14 mouse cellular contexts compared by ENCODE assay signal in genomic region chr16:17085636-17086035, GRCm38 (mm10). TPM values are rescaled to one million over a fixed set of nuclear protein-coding genes. Genes with fewer than 3 reads are reported as not detected.
DNase-seq lines count a peak whose midpoint lies in the region; ATAC-seq and TF ChIP-seq lines count a peak whose summit lies in the region.
"Had no signal": no experiment of that assay in that cellular context is flagged by ENCODE, and none has a peak within 500 bp of the region (broad histone marks: within the 10 kb centered on the region; RNA-seq: fewer than 3 reads in every experiment).

No protein-coding gene starts in this region.

- TF ChIP-seq POLR2A in spleen, adult 2 months (IDR thresholded peaks at IDR 0.05; ENCODE audit: low read depth, low read length): no peak

- H3K4me1 ChIP-seq in spleen, adult 2 months (ENCODE audit: control insufficient read depth, insufficient read depth, insufficient read length): no peaks in the 10 kb centered on the region
- no peaks in the 10 kb centered on the region for H3K4me1 ChIP-seq in stomach, postnatal 0 days (replicated peaks; ENCODE audit: control insufficient read depth, insufficient read depth)
- H3K4me1 ChIP-seq in forebrain, embryonic 13.5 days: no peaks in the 10 kb centered on the region
- H3K4me1 ChIP-seq: embryonic facial prominence, embryonic 13.5 days had no signal

- 0 out of 2 replicates have a peak overlapping the region, but pooled peaks have one; percentile 25 for H3K27ac ChIP-seq in spleen, adult 2 months (ENCODE audit: insufficient read depth, low read length)
- peak overlapping the region; percentile 36; the same call in 1 of the 2 replicates for H3K27ac ChIP-seq in stomach, postnatal 0 days (replicated peaks)
- no peak overlapping the region for H3K27ac ChIP-seq in forebrain, embryonic 13.5 days
- H3K27ac ChIP-seq: embryonic facial prominence, embryonic 13.5 days; heart, adult 2 months had no signal

- H3K9ac ChIP-seq in stomach, postnatal 0 days (ENCODE audit: low read length): no peak overlapping the region
- H3K9ac ChIP-seq in forebrain, embryonic 13.5 days: no peak overlapping the region
- H3K9ac ChIP-seq: embryonic facial prominence, embryonic 13.5 days had no signal

- TF ChIP-seq EP300 in stomach, postnatal 0 days (optimal IDR thresholded peaks at IDR 0.05): no peak

- no peaks in the 10 kb centered on the region for H3K9me3 ChIP-seq in stomach, postnatal 0 days (ENCODE audit: control insufficient read depth, low read length)
- H3K9me3 ChIP-seq in forebrain, embryonic 13.5 days (replicated peaks): no peaks in the 10 kb centered on the region
- H3K9me3 ChIP-seq: embryonic facial prominence, embryonic 13.5 days; megakaryocyte, embryonic 14.5 days had no signal

- no peak for TF ChIP-seq CTCF in spleen, adult 2 months (IDR thresholded peaks at IDR 0.05; ENCODE audit: extremely low read depth, insufficient read depth, insufficient read length, insufficient replicate concordance)
- no peak for TF ChIP-seq CTCF in stomach, postnatal 0 days (IDR thresholded peaks at IDR 0.05; ENCODE audit: low read depth)

- no peak overlapping the region for H3K4me2 ChIP-seq in stomach, postnatal 0 days (replicated peaks; ENCODE audit: low read depth)
- H3K4me2 ChIP-seq in forebrain, embryonic 13.5 days: no peak overlapping the region
- H3K4me2 ChIP-seq: embryonic facial prominence, embryonic 13.5 days had no signal

- WGBS in spleen, adult 2 months: 81% methylated on average over 4 of the region's 4 CpGs
- 72% methylated on average over 4 of the region's 4 CpGs for WGBS in stomach, postnatal 0 days
- WGBS in forebrain, embryonic 13.5 days: 94% methylated on average over 4 of the region's 4 CpGs

- H3K27me3 ChIP-seq in spleen, adult 2 months (ENCODE audit: control insufficient read depth, insufficient read depth, low read length): no peaks in the 10 kb centered on the region
- H3K27me3 ChIP-seq in stomach, postnatal 0 days (ENCODE audit: control insufficient read depth, insufficient read depth, low read length): no peaks in the 10 kb centered on the region
- H3K27me3 ChIP-seq in forebrain, embryonic 13.5 days: no peaks in the 10 kb centered on the region
- H3K27me3 ChIP-seq: embryonic facial prominence, embryonic 13.5 days; megakaryocyte, embryonic 14.5 days had no signal

- peaks cover 41% of the 10 kb centered on the region for H3K36me3 ChIP-seq in spleen, adult 2 months (ENCODE audit: control insufficient read depth, insufficient read depth, low read length)
- H3K36me3 ChIP-seq in stomach, postnatal 0 days (ENCODE audit: control insufficient read depth, insufficient read depth, low read length): peaks cover 38% of the 10 kb centered on the region
- H3K36me3 ChIP-seq in forebrain, embryonic 13.5 days (ENCODE audit: poor library complexity, severe bottlenecking): peaks cover 100% of the 10 kb centered on the region

- intact Hi-C loops in heart, postnatal 10 days (cut with DNase I): no loop called here

- peak; percentile 44; the same call in 1 of the 2 replicates for ATAC-seq in stomach, postnatal 0 days (ENCODE audit: low FRiP score, low TSS enrichment)
- ATAC-seq in forebrain, embryonic 13.5 days: no peak

- H3K4me3 ChIP-seq in spleen, adult 2 months (ENCODE audit: extremely low read depth, insufficient read depth, insufficient read length): no peak overlapping the region
- H3K4me3 ChIP-seq in stomach, postnatal 0 days (ENCODE audit: low read depth, low read length): no peak overlapping the region
- H3K4me3 ChIP-seq in forebrain, embryonic 13.5 days: no peak overlapping the region
- H3K4me3 ChIP-seq: embryonic facial prominence, embryonic 13.5 days; heart, adult 2 months; megakaryocyte, embryonic 14.5 days had no signal

- DNase-seq in heart, adult 8-10 months (ENCODE audit: low spot score): peak; percentile 17
- no peak for DNase-seq in heart, postnatal 4 days
- DNase-seq in spleen, adult 2 months (ENCODE audit: low read depth in 1 of 2, low spot score in 2 of 2): no peak
- no peak for DNase-seq in spleen, postnatal 4 days (ENCODE audit: low spot score in 2 of 2)
- DNase-seq in heart, postnatal 10 days: peak; percentile 29 to 43
- peak; percentile 46 for DNase-seq in stomach, postnatal 0 days (ENCODE audit: low spot score)
- no peak for DNase-seq in left cerebral cortex, adult 8-10 months (ENCODE audit: low spot score in 2 of 2)
- DNase-seq: cerebellum, postnatal 10 days; kidney, adult 18-20 months had no signal

RNA-seq across cellular contexts. Expression of gene Ypel1, which starts 16.1 kb away (rescaled TPM):
- 1 to 10 TPM; 1.7 to 3.1 (median 2.1) TPM for total RNA-seq in heart, adult 8-10 months (2022)
- total RNA-seq in heart, postnatal 4 days (2021): 1 to 10 TPM; 6.3 to 6.9 TPM
- polyA plus RNA-seq in spleen, adult 2 months (2012; rRNA removed): 0.43 and 0.61 TPM in 2 replicates
- total RNA-seq in heart, postnatal 10 days (2021): 1 to 10 TPM; 4.4 to 4.7 TPM
- polyA plus RNA-seq in stomach, postnatal 0 days (2015; fragmentation: Nextera tagmentation; extraction: Ambion mirVana): 5.9 and 6.2 TPM in 2 replicates
- 145 and 151 TPM in 2 replicates for polyA plus RNA-seq in forebrain, embryonic 13.5 days (2015; fragmentation: Nextera tagmentation; extraction: Ambion mirVana)
- 10 to 100 TPM; 25.1 to 29.2 (median 27.1) TPM for total RNA-seq in left cerebral cortex, adult 8-10 months (2022)

RNA-seq across cellular contexts. Expression of gene Ppil2, which starts 25.4 kb away (rescaled TPM):
- 10 to 100 TPM; 36.2 to 39.6 (median 38.1) TPM for total RNA-seq in heart, adult 8-10 months (2022)
- total RNA-seq in heart, postnatal 4 days (2021): 10 to 100 TPM; 49.0 to 52.5 TPM
- 79.8 and 84.6 TPM in 2 replicates for polyA plus RNA-seq in spleen, adult 2 months (2012; rRNA removed)
- 10 to 100 TPM; 48.9 TPM for total RNA-seq in heart, postnatal 10 days (2021)
- polyA plus RNA-seq in stomach, postnatal 0 days (2015; fragmentation: Nextera tagmentation; extraction: Ambion mirVana): 61.5 and 72.4 TPM in 2 replicates
- polyA plus RNA-seq in forebrain, embryonic 13.5 days (2015; fragmentation: Nextera tagmentation; extraction: Ambion mirVana): 153 and 165 TPM in 2 replicates
- total RNA-seq in left cerebral cortex, adult 8-10 months (2022): 10 to 100 TPM; 70.7 to 86.3 (median 81.6) TPM

RNA-seq across cellular contexts. Expression of gene 2610318N02Rik, which starts 39.3 kb away (rescaled TPM):
- not detected for total RNA-seq in heart, adult 8-10 months (2022)
- 1 to 10 TPM; 4.1 to 4.3 TPM for total RNA-seq in heart, postnatal 4 days (2021)
- 6.2 and 7.1 TPM in 2 replicates for polyA plus RNA-seq in spleen, adult 2 months (2012; rRNA removed)
- 1 to 10 TPM in 1 of 2 experiments, under 1 TPM in 1; 0.45 to 2.1 TPM for total RNA-seq in heart, postnatal 10 days (2021)
- 3.5 and 4.4 TPM in 2 replicates for polyA plus RNA-seq in stomach, postnatal 0 days (2015; fragmentation: Nextera tagmentation; extraction: Ambion mirVana)
- polyA plus RNA-seq in forebrain, embryonic 13.5 days (2015; fragmentation: Nextera tagmentation; extraction: Ambion mirVana): 64.8 and 67.9 TPM in 2 replicates
- 1 to 10 TPM; 1.8 to 2.7 (median 2.4) TPM for total RNA-seq in left cerebral cortex, adult 8-10 months (2022)
- total RNA-seq: heart, adult 2 months; liver, adult 2 months had no signal

RNA-seq across cellular contexts. Expression of gene Sdf2l1, which starts 46.5 kb away (rescaled TPM):
- total RNA-seq in heart, adult 8-10 months (2022): 10 to 100 TPM; 11.8 to 26.0 (median 12.9) TPM
- total RNA-seq in heart, postnatal 4 days (2021): 10 to 100 TPM in 1 of 2 experiments, 1 to 10 TPM in 1; 8.2 to 10.5 TPM
- 71.8 and 79.3 TPM in 2 replicates for polyA plus RNA-seq in spleen, adult 2 months (2012; rRNA removed)
- total RNA-seq in heart, postnatal 10 days (2021): 1 to 10 TPM; 3.4 to 7.1 TPM
- 170 and 176 TPM in 2 replicates for polyA plus RNA-seq in stomach, postnatal 0 days (2015; fragmentation: Nextera tagmentation; extraction: Ambion mirVana)
- 54.6 and 57.5 TPM in 2 replicates for polyA plus RNA-seq in forebrain, embryonic 13.5 days (2015; fragmentation: Nextera tagmentation; extraction: Ambion mirVana)
- 10 to 100 TPM; 11.3 to 23.7 (median 17.9) TPM for total RNA-seq in left cerebral cortex, adult 8-10 months (2022)

RNA-seq across cellular contexts. Expression of gene Ydjc, which starts 58.8 kb away (rescaled TPM):
- total RNA-seq in heart, adult 8-10 months (2022): 1 to 10 TPM; 1.8 to 2.6 (median 2.3) TPM
- total RNA-seq in heart, postnatal 4 days (2021): 1 to 10 TPM; 1.9 to 2.9 TPM
- polyA plus RNA-seq in spleen, adult 2 months (2012; rRNA removed): 13.1 and 19.9 TPM in 2 replicates
- total RNA-seq in heart, postnatal 10 days (2021): 1 to 10 TPM; 1.6 to 2.2 TPM
- 19.8 and 21.3 TPM in 2 replicates for polyA plus RNA-seq in stomach, postnatal 0 days (2015; fragmentation: Nextera tagmentation; extraction: Ambion mirVana)
- polyA plus RNA-seq in forebrain, embryonic 13.5 days (2015; fragmentation: Nextera tagmentation; extraction: Ambion mirVana): 11.1 and 12.8 TPM in 2 replicates
- 10 to 100 TPM; 21.9 to 27.3 (median 24.6) TPM for total RNA-seq in left cerebral cortex, adult 8-10 months (2022)

Comparison
In these comparisons a context has a peak if more than half of its experiments do, and no peak if none do; other contexts are left out.
1. DNase-seq: peak in heart, adult 8-10 months (single experiment), heart, postnatal 10 days (2 of 2) and stomach, postnatal 0 days (single experiment); none in heart, postnatal 4 days (single experiment), spleen, adult 2 months (0 of 2), spleen, postnatal 4 days (0 of 2) and left cerebral cortex, adult 8-10 months (0 of 2).